Comparison of ENCODE assay signal across 25 mouse cellular contexts in the genomic region with DNA sequence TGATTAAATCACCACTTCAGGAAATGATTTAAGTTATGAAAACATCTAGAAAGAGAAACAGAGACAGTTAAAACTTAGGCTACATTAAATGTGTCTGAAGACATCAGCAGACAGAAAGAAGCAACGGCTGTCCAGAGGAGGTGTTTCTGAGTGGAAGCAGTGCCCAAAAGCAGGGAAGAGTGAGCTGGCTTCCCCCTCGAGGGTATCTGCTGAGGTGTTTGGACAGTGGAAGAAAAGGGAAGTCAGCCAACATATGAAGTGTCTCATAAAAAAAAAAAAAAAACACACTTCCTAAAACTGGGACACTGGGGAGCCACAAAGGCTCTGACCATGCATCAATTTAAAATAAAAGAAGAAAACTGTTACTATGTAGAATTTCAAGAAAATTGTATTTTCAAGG.
A peak's percentile ranks its signal among the peaks of the same experiment; 100 is the strongest.
DNase-seq lines count a peak whose midpoint lies in the region; ATAC-seq and TF ChIP-seq lines count a peak whose summit lies in the region.
"Had no signal": no experiment of that assay in that cellular context is flagged by ENCODE, and none has a peak within 500 bp of the region (broad histone marks: within the 10 kb centered on the region; RNA-seq: fewer than 3 reads in every experiment).

No protein-coding gene starts in this region.

- H3K9me3 ChIP-seq in limb, embryonic 14.5 days (ENCODE audit: control insufficient read depth, low read length) = no peaks in the 10 kb centered on the region
- H3K9me3 ChIP-seq in limb, embryonic 10.5 days (replicated peaks) = no peaks in the 10 kb centered on the region
- H3K9me3 ChIP-seq in lung, embryonic 15.5 days = no peaks in the 10 kb centered on the region
- H3K9me3 ChIP-seq: embryonic facial prominence, embryonic 13.5 days; embryonic facial prominence, embryonic 15.5 days; forebrain, embryonic 10.5 days; forebrain, embryonic 12.5 days had no signal

- ATAC-seq in limb, embryonic 14.5 days (ENCODE audit: low FRiP score, low read depth) = peak; percentile 78; the same call in 1 of the 2 replicates
- ATAC-seq in lung, embryonic 15.5 days (ENCODE audit: borderline replicate concordance, extremely low read depth, low FRiP score, low TSS enrichment) = peak; percentile 46; the same call in 1 of the 2 replicates
- peak; percentile 91 for ATAC-seq in granulocyte monocyte progenitor cell, adult 5-6 weeks (replicated peaks; ENCODE audit: poor library complexity, severe bottlenecking)
- ATAC-seq in megakaryocyte progenitor cell, adult 5-6 weeks (replicated peaks; ENCODE audit: poor library complexity) = peak; percentile 80
- no peak for ATAC-seq in megakaryocyte-erythroid progenitor cell, adult 5-6 weeks (replicated peaks; ENCODE audit: low FRiP score, low TSS enrichment, poor library complexity, severe bottlenecking)
- ATAC-seq: forebrain, embryonic 14.5 days; forebrain, embryonic 16.5 days had no signal

- no peak overlapping the region for H3K9ac ChIP-seq in limb, embryonic 14.5 days (ENCODE audit: low read depth, low read length, severe bottlenecking)
- no peak overlapping the region for H3K9ac ChIP-seq in lung, embryonic 15.5 days
- H3K9ac ChIP-seq: embryonic facial prominence, embryonic 13.5 days; embryonic facial prominence, embryonic 15.5 days; forebrain, embryonic 12.5 days had no signal

- H3K36me3 ChIP-seq in limb, embryonic 14.5 days (ENCODE audit: control insufficient read depth, insufficient read depth, low read length) = no peaks in the 10 kb centered on the region
- no peaks in the 10 kb centered on the region for H3K36me3 ChIP-seq in limb, embryonic 10.5 days
- H3K36me3 ChIP-seq in lung, embryonic 15.5 days = no peaks in the 10 kb centered on the region
- H3K36me3 ChIP-seq: embryonic facial prominence, embryonic 13.5 days; embryonic facial prominence, embryonic 15.5 days; forebrain, embryonic 10.5 days; forebrain, embryonic 12.5 days had no signal

- no peaks in the 10 kb centered on the region for H3K27me3 ChIP-seq in limb, embryonic 14.5 days (ENCODE audit: control insufficient read depth, insufficient read depth, low read length)
- H3K27me3 ChIP-seq in limb, embryonic 10.5 days (ENCODE audit: low read depth, poor library complexity, severe bottlenecking) = no peaks in the 10 kb centered on the region
- H3K27me3 ChIP-seq in lung, embryonic 15.5 days = no peaks in the 10 kb centered on the region
- H3K27me3 ChIP-seq: embryonic facial prominence, embryonic 13.5 days; embryonic facial prominence, embryonic 15.5 days; forebrain, embryonic 12.5 days had no signal

- 32% methylated on average over 2 of the region's 2 CpGs for WGBS in limb, embryonic 14.5 days
- WGBS in limb, embryonic 10.5 days = 63% methylated on average over 2 of the region's 2 CpGs
- WGBS in lung, embryonic 15.5 days = 7% methylated on average over 2 of the region's 2 CpGs

- TF ChIP-seq POLR2A in limb, embryonic 14.5 days (IDR thresholded peaks at IDR 0.05; ENCODE audit: borderline replicate concordance, extremely low read depth, insufficient read depth, insufficient read length) = no peak

- peak; percentile 24 for DNase-seq in limb, embryonic 14.5 days (ENCODE audit: low spot score)
- DNase-seq in limb, embryonic 10.5 days (ENCODE audit: low spot score) = no peak
- DNase-seq in lung, postnatal 25 days (ENCODE audit: low spot score) = no peak
- DNase-seq in embryo, embryonic 10 days (ENCODE audit: low spot score) = no peak
- DNase-seq: adrenal gland, adult 2 months; adrenal gland, postnatal 10 days; adrenal gland, postnatal 25 days; cerebellum, adult 11 months; cerebellum, adult 18-20 months; cerebellum, adult 8-10 months; cerebellum, adult 9-11 months; cerebellum, postnatal 14 days; cerebellum, postnatal 36 days; embryo, embryonic 11 days had no signal

- peaks cover 3% of the 10 kb centered on the region for H3K4me1 ChIP-seq in limb, embryonic 14.5 days (ENCODE audit: control insufficient read depth, insufficient read depth, low read length)
- H3K4me1 ChIP-seq in limb, embryonic 10.5 days = no peaks in the 10 kb centered on the region
- H3K4me1 ChIP-seq in lung, embryonic 15.5 days = no peaks in the 10 kb centered on the region
- H3K4me1 ChIP-seq: embryonic facial prominence, embryonic 13.5 days; embryonic facial prominence, embryonic 15.5 days had no signal

- no peak overlapping the region for H3K4me3 ChIP-seq in limb, embryonic 14.5 days (replicated peaks; ENCODE audit: low read length)
- no peak overlapping the region for H3K4me3 ChIP-seq in limb, embryonic 10.5 days
- no peak overlapping the region for H3K4me3 ChIP-seq in lung, embryonic 15.5 days
- H3K4me3 ChIP-seq: embryonic facial prominence, embryonic 13.5 days; embryonic facial prominence, embryonic 15.5 days; erythroblast, embryonic 14.5 days; forebrain, embryonic 10.5 days; forebrain, embryonic 12.5 days had no signal

- H3K27ac ChIP-seq in limb, embryonic 14.5 days (replicated peaks; ENCODE audit: low read depth, low read length) = no peak overlapping the region
- H3K27ac ChIP-seq in limb, embryonic 10.5 days = no peak overlapping the region
- H3K27ac ChIP-seq in lung, embryonic 15.5 days = no peak overlapping the region
- H3K27ac ChIP-seq: embryonic facial prominence, embryonic 13.5 days; embryonic facial prominence, embryonic 15.5 days; forebrain, embryonic 10.5 days; forebrain, embryonic 12.5 days had no signal

- no peak overlapping the region for H3K4me2 ChIP-seq in limb, embryonic 14.5 days (replicated peaks; ENCODE audit: low read depth, low read length, severe bottlenecking)
- no peak overlapping the region for H3K4me2 ChIP-seq in lung, embryonic 15.5 days
- H3K4me2 ChIP-seq: embryonic facial prominence, embryonic 13.5 days; embryonic facial prominence, embryonic 15.5 days; forebrain, embryonic 12.5 days had no signal
